8 mouse cellular contexts compared by ENCODE assay signal in genomic region chr8:104602468-104603244, GRCm38 (mm10). TPM values are rescaled to one million over a fixed set of nuclear protein-coding genes. Genes with fewer than 3 reads are reported as not detected.
DNase-seq lines count a peak whose midpoint lies in the region; ATAC-seq lines count a peak whose summit lies in the region.

No protein-coding gene starts in this region.

- H3K4me2 ChIP-seq in hindbrain, embryonic 14.5 days (replicated peaks), result peak overlapping the region; percentile 46

- no peaks in the 10 kb centered on the region for H3K9me3 ChIP-seq in hindbrain, embryonic 14.5 days (ENCODE audit: control insufficient read depth, low read length)

- no peak overlapping the region for H3K9ac ChIP-seq in hindbrain, embryonic 14.5 days

- 21% methylated on average over 21 of the region's 21 CpGs for WGBS in hindbrain, embryonic 14.5 days

- no peaks in the 10 kb centered on the region for H3K36me3 ChIP-seq in hindbrain, embryonic 14.5 days (replicated peaks; ENCODE audit: control insufficient read depth, insufficient read depth)

- 0 out of 2 replicates have a peak, but pooled peaks cover 5% of the 10 kb centered on the region for H3K4me1 ChIP-seq in hindbrain, embryonic 14.5 days (replicated peaks; ENCODE audit: control insufficient read depth, insufficient read depth, low read length)

- H3K27me3 ChIP-seq in hindbrain, embryonic 14.5 days (ENCODE audit: control insufficient read depth, insufficient read depth, low read length), result no peaks in the 10 kb centered on the region

- no peak overlapping the region for H3K27ac ChIP-seq in hindbrain, embryonic 14.5 days

- no peak overlapping the region for H3K4me3 ChIP-seq in hindbrain, embryonic 14.5 days (replicated peaks; ENCODE audit: low read length)

- ATAC-seq in hindbrain, embryonic 14.5 days (ENCODE audit: low FRiP score), result peak; percentile 93

- peak; percentile 97 for DNase-seq in R1 (ENCODE audit: low read depth, low spot score)
- DNase-seq in cerebellum, postnatal 14 days, result peak; percentile 89
- peak; percentile 66 to 76 for DNase-seq in frontal cortex, postnatal 25 days (ENCODE audit: low spot score in 2 of 2)
- DNase-seq in hindbrain, embryonic 14.5 days (ENCODE audit: low spot score), result peak; percentile 88
- DNase-seq in layer of hippocampus, postnatal 25 days (ENCODE audit: extremely low spot score in 1 of 2, low spot score in 1 of 2), result peak; percentile 49 to 73
- DNase-seq in lung, postnatal 14 days, result peak; percentile 88
- DNase-seq in retina, adult 2 months (ENCODE audit: low read depth, low spot score), result peak; percentile 77
- peak; percentile 80 for DNase-seq in thymus, postnatal 25 days

RNA-seq across cellular contexts. Expression of gene Pdp2, which starts 11.4 kb away (rescaled TPM):
- polyA plus RNA-seq in hindbrain, embryonic 14.5 days (2014; fragmentation: Nextera tagmentation; extraction: Ambion mirVana), result 18.7 and 19.7 TPM in 2 replicates
- total RNA-seq in layer of hippocampus, postnatal 25 days (2021), result 1 to 10 TPM; 7.8 to 8.1 TPM

RNA-seq across cellular contexts. Expression of gene Cdh16, which starts 21.5 kb away (rescaled TPM):
- polyA plus RNA-seq in hindbrain, embryonic 14.5 days (2014; fragmentation: Nextera tagmentation; extraction: Ambion mirVana), result not detected in 2 replicates
- total RNA-seq in layer of hippocampus, postnatal 25 days (2021), result not detected

RNA-seq across cellular contexts. Expression of gene Rrad, which starts 28.5 kb away (rescaled TPM):
- polyA plus RNA-seq in hindbrain, embryonic 14.5 days (2014; fragmentation: Nextera tagmentation; extraction: Ambion mirVana), result 3.9 and 4.3 TPM in 2 replicates
- 1 to 10 TPM; 1.4 to 1.5 TPM for total RNA-seq in layer of hippocampus, postnatal 25 days (2021)

RNA-seq across cellular contexts. Expression of gene Ciao2b, which starts 39.1 kb away (rescaled TPM):
- polyA plus RNA-seq in hindbrain, embryonic 14.5 days (2014; fragmentation: Nextera tagmentation; extraction: Ambion mirVana), result 109 and 128 TPM in 2 replicates
- total RNA-seq in layer of hippocampus, postnatal 25 days (2021), result 10 to 100 TPM; 24.9 to 35.8 TPM
